Mouse (Mus musculus) liver (tissue): ENCODE measurements around the gene Tmem43.

Experiments
- DNase-seq: peaks from one replicate; pipeline ENCODE4 v3.0.0-alpha.2; 2020; ENCODE audit warnings: mixed read lengths

Tmem43 gene

DNA sequence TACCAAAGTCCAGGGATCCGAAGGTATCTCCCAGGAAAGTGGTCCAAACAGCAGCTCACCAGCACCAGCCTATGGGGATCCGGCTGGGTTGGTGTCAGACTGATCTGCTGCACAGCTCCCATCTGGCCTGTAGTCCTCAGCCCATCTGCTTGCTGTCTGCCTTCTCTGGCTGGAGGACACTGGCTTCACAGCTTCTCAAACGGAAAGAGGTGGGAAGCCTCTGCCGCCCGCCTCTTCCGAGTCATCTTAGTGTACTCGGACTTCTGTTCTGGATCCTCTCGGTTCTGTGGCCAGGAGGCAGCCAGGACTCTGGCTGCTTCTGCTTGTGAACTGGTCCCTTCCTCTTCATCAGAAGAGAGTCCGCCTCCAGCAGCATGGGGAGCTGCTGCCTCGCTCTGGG is 16.4 kb downstream of the Tmem43 start:
- no peak for DNase-seq

DNA sequence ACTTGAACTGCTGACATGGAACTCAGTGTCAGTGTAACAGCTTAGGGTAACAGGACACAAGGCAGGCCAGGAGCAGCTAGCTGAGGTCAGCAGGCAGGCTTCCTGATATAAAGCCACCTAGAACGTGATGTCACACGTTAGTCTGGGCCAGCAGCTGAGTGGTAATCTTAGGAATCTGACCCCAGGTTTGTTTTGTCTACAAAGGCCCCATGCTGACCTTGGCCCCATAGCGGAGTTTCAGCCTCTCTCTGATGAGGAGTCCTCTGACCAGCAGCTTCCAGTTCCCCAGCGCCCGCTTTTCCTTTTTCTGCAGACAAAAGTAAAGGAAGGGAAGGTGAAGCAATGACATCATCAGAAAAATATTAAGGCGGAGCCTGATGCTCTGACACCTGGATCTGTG is 17.5 kb downstream of the Tmem43 start:
- DNase-seq, result no peak

GRCm38 (mm10) chr6:91493053-91493452 is 19.6 kb downstream of the Tmem43 start:
- no peak for DNase-seq

GRCm38 (mm10) chr6:91494526-91494925 is 21.0 kb downstream of the Tmem43 start:
- no peak for DNase-seq

DNA sequence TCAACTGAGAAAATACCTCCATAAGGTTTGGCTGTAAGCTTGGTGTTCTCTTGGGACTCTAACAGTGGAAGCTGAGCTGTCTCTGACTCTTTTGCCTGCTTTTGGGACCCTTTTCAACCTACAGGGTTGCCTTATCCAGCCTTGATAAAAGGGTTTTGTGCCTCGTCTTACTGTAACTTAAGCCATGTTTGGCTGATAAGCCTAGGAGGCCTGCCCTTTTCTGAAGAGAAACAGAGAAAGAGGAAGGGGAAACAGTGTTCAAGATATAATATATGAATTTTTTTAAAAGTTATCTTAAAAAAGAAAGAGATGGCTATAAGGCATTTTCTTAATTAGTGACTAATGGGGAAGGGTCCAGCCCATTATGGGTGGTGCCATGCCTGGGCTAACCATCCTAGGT is 29.8 kb downstream of the Tmem43 start:
- DNase-seq, result no peak

GRCm38 (mm10) chr6:91506036-91506435 is 32.5 kb downstream of the Tmem43 start:
- DNase-seq, result no peak

- DNase-seq, result no peak
These were observed 34.5 kb downstream of the Tmem43 start for GRCm38 (mm10) chr6:91508041-91508440.

GRCm38 (mm10) chr6:91509326-91509725 is 35.8 kb downstream of the Tmem43 start:
- DNase-seq, result peak; percentile 81

- DNase-seq, result no peak
These were observed 36.7 kb downstream of the Tmem43 start for GRCm38 (mm10) chr6:91510211-91510610.

GRCm38 (mm10) chr6:91514135-91514534 is 40.6 kb downstream of the Tmem43 start:
- no peak for DNase-seq

GRCm38 (mm10) chr6:91514737-91515362 is 41.3 kb downstream of the Tmem43 start:
- DNase-seq, result no peak

- peak; percentile 97 for DNase-seq
These were observed 42.3 kb downstream of the Tmem43 start, which contains the start of the genes Xpc and Lsm3 for GRCm38 (mm10) chr6:91515545-91516449. Gene Xpc (minus strand): TSS chr6:91515888. Gene Lsm3 (plus strand): TSS chr6:91515928.

- DNase-seq, result no peak
These were observed 45.0 kb downstream of the Tmem43 start for GRCm38 (mm10) chr6:91518454-91519020.

DNA sequence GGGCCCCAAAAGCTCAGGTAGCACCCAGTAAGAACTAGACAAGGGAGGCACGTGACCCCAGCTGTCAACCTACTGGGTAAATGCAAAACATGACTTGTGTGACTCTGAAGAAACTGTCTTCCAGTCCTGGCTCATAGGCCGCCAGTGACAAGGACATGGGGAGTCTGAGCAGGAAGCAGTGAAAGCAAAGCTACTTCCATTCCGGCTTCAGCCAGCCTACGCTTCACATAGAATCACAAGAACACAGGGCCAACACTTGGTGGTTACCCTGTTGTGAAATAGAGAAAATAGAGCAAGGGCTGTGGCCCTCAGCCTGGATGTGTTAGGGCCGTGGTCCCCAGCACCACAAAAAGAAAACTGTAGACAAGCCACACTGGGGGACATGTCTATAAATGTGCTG is 49.3 kb downstream of the Tmem43 start:
- no peak for DNase-seq

- no peak for DNase-seq
These were observed 52.0 kb downstream of the Tmem43 start for GRCm38 (mm10) chr6:91525544-91525943.

- DNase-seq, result no peak
These were observed 53.8 kb downstream of the Tmem43 start for GRCm38 (mm10) chr6:91527227-91527860.

DNA sequence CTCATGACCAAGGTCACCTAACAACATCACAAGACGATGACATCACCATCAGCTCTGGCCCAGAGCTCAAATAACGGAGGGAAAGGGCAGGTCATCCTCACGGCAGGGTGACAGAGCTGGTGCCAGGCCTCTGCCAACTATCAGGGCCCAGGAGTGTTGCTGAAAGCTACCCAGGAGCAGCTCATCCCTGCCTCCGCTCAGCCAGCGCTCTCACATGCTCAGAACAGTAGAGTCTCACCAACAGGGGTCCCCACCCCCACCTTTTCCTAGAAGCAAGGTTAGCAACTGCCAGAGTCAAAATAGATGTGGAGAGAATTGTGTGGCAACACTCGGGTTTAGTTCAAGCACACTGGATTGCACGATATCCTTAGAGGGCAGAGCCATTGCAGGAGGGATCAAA is 54.8 kb downstream of the Tmem43 start:
- DNase-seq, result no peak

DNA sequence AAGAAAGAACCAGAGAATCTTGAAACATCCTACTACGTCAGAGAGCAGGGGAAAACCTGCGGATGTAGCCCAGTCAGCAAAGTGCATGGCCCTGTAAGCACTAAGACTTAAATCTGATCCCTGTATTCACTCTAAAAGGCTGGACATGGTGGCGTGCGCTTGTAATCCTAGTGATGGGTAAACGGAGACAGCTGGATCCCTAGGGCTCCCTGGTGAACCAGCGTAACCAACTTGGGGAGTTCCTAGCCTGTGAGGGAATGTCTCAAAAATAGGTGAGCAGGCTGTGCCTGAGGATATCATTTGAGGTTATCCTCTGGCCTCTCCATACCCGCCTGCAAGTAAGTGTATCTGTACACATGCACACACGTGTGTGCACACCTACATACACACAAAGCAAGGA is 57.2 kb downstream of the Tmem43 start:
- DNase-seq, result no peak

GRCm38 (mm10) chr6:91531276-91531675 is 57.8 kb downstream of the Tmem43 start:
- DNase-seq, result no peak

DNA sequence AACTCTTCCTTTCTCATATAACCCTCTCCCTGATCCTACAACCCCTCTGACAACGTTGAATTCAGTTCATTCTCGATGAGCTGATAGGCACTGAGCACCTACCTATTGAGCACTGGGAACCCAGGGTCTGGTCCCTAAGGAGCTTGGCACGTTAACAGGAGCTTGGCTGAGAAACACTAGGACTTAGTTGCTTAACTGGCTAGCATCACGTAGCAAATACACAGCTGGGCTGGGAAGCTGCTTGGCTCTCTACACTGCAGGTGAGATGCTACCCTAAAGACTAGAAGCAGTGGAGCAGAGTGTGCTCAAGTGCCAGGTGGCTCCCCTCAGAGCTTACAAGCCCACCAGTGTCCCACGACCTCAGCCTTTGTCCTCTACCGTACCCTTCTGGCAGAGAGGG is 59.2 kb downstream of the Tmem43 start:
- DNase-seq, result no peak

GRCm38 (mm10) chr6:91533359-91533758 is 59.9 kb downstream of the Tmem43 start:
- no peak for DNase-seq

DNA sequence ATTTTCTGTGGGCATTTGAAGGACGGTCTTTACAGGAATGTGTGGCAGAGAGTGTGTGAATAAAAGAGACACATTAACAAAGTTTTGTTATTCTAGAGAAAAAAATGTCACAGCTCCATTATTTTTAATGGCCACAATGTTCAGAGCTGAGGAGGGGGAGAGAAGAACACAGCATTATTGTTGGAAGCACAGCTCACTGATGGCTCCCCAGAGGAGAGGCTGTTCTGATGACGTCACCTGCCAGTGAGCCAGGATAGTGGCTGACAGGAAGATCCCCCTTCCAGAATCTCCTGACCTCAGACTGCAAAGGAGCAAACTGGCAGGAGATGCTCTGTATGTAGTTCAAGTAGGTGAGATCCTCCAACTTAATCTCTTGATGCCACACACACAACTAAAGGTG is 60.3 kb downstream of the Tmem43 start:
- no peak for DNase-seq

GRCm38 (mm10) chr6:91534268-91534667 is 60.8 kb downstream of the Tmem43 start:
- DNase-seq, result no peak
